Mouse (Mus musculus) cortical plate, adult 2 months (tissue): ENCODE data around the gene Vamp5. TPM values are rescaled to one million over a fixed set of nuclear protein-coding genes. Genes with fewer than 3 reads are reported as not detected.

Experiments used
- H3K27ac ChIP-seq: fragments of 200-500 bp; 2 replicates; pipeline ENCODE4 v1.5.1; 2012; ENCODE audit warnings: low read length, control low read depth, inconsistent platforms; ENCODE audit not compliant: insufficient read depth
- H3K4me1 ChIP-seq: fragments of 200-500 bp; 2 replicates; pipeline ENCODE4 v1.6.1; 2011; ENCODE audit warnings: low read length; ENCODE audit not compliant: control insufficient read depth, insufficient read depth
- H3K4me3 ChIP-seq: fragments of 200-500 bp; 2 replicates; pipeline ENCODE4 v1.5.1; 2011; ENCODE audit warnings: mild to moderate bottlenecking, low read length, control low read depth; ENCODE audit not compliant: insufficient read depth
- CTCF ChIP-seq: fragments of 200-500 bp; IDR thresholded peaks from 2 replicates; pipeline ENCODE4 v1.5.1; 2011; ENCODE audit warnings: mild to moderate bottlenecking, control low read depth, low read length; ENCODE audit not compliant: insufficient read depth; ENCODE audit errors: extremely low read depth
- POLR2A ChIP-seq: fragments of 200-500 bp; IDR thresholded peaks from 2 replicates; pipeline ENCODE4 v1.6.1; 2011; ENCODE audit warnings: mild to moderate bottlenecking, low read length, control low read depth; ENCODE audit not compliant: insufficient read depth; ENCODE audit errors: extremely low read depth
- polyA plus RNA-seq: library from polyadenylated mRNA; depleted of rRNA; stranded (reverse); fragments of >200 nt; gene quantifications from 2 replicates; pipeline ENCODE4 v1.2.3, GENCODE M21; 2012

Gene Vamp5
- polyA plus RNA-seq, 1 experiment = 11.0 TPM

DNA sequence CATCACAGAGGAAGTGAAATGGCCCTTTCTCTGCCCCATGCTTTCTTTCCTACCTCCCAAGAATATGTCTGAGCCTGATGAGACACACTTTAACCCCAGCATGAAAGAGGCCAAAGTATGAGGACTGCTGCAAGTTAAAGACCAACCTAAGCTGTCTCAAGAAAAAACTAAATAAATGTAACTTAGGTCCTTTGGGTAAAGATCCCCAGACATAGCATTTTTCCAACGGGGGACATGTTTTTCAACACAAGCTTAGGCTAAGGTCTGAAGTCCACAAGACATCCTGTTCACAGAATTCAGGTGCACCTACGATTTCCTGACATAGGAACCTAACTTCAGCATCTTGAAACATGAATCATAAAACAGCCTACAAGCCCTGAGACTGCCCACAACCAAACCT lies 30.1 kb downstream of the Vamp5 start:
- H3K27ac ChIP-seq = no peak overlapping the region
- no peak for TF ChIP-seq POLR2A
- TF ChIP-seq CTCF = no peak
- no peak overlapping the region for H3K4me3 ChIP-seq
- H3K4me1 ChIP-seq = peaks cover 13% of the 10 kb centered on the region

DNA sequence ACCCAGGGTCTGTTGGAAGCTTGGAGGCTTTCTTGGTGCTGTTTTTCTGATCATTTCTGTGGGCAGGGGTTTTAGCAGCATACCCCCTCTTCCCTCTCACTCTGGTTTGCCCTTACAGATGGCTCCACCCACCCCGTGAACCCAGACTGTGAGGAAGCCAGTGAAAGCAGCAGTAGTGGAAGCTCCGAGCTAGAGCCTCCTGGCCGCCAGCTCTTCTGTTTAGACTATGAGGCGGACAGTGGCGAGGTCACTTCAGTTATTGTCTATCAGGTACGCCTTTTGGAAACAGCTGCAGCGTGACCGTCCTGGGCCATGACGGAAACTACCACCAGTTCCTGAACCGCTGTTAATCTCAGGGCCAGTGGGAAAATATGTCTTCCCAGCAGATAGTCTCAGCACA lies 31.9 kb downstream of the Vamp5 start:
- Histone ChIP-seq H3K4me3 (peak overlapping the region; percentile 63; the same call in 1 of the 2 replicates), H3K4me1 (peaks cover 15% of the 10 kb centered on the region), H3K27ac (no peak overlapping the region; the same call in 1 of the 2 replicates)
- TF ChIP-seq POLR2A (no peak), CTCF (no peak)

DNA sequence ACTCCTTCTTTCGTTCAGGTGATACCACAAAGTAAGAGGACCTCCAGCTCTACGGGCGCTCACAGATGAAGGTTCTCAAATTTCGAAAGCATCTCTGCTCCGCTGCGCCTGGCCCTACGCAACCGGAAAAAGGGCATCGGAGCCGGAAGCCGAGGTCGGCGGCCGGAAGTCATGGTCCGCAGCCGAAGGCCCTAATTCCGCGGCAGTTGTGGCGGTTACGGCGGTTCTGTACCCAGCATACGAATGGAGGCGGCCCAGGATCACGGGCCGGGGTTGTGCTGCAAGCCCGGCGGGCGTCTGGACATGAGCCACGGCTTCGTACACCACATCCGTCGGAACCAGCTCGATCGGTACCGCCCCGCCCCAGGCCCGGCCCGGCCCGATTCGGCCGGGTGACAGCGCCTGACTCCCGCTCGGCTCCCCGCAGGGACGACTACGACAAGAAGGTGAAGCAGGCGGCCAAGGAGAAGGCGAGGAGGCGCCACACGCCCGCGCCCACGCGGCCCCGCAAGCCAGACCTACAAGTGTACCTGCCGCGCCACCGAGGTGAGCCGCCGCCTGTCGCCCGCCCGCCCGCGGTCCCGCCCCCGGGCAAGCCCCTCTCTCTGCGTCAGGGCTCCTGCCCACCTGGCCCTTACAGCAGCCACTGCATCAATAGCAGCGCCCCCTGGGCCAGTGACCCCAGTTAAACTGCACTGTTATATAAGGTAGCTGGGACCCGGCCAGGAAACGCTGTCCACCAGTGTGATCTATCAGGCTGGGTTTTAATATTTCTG lies 32.9 kb downstream of the Vamp5 start, which contains the start of gene 0610030E20Rik:
Gene 0610030E20Rik, plus strand, starts transcription at position 152 of the 776 bp plus-strand sequence.
- Histone ChIP-seq H3K27ac (peak within 1 kb of the TSS; percentile 96), H3K4me1 (peaks cover 11% of the 10 kb centered on the region), H3K4me3 (peak within 1 kb of the TSS; percentile 63)
- TF ChIP-seq POLR2A (peak; percentile 69; the same call in 1 of the 2 replicates), CTCF (no peak)

DNA sequence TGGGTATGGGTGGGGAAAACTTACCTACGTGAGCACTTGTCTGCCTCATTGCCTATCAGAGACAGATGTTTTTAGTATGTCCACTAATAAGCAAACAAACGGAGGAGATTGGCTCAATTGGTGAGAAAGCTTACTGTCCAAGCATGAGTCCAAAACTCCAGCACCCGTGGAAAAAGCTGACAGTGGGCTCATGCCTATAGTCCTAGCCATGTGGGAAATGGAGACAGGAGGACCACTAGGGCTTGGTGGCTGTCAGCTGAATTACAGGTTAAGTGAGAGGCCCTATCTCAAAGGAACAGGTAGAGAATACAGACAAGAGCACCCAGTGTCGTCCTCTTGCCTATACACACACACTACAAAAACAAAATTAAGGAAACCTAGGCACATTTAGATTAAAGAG lies 34.0 kb downstream of the Vamp5 start:
- Histone ChIP-seq H3K4me1 (peaks cover 11% of the 10 kb centered on the region), H3K27ac (no peak overlapping the region), H3K4me3 (no peak overlapping the region; the same call in 1 of the 2 replicates)
- no peak for TF ChIP-seq POLR2A
- no peak for TF ChIP-seq CTCF

DNA sequence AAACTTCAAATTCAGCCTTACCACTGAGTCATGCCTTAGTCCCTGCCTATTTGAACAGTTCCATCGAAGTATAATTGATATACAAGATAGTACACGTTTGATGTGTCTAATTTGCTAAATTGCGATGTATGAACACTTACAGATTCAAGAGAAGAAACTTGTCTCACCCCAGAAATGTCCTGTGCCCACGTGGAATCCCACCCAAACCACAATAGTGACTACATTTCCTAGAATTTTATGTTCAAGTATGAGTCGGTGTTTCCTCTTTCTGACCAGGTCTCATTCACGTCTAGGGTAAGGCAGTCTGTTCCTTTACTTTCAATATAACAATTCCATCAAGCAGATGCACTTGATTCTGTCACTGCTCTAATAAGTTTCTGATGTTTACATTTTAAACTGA lies 34.6 kb downstream of the Vamp5 start:
- peaks cover 9% of the 10 kb centered on the region for H3K4me1 ChIP-seq
- no peak overlapping the region; the same call in 1 of the 2 replicates for H3K4me3 ChIP-seq
- no peak overlapping the region for H3K27ac ChIP-seq
- TF ChIP-seq CTCF (no peak), POLR2A (no peak)

DNA sequence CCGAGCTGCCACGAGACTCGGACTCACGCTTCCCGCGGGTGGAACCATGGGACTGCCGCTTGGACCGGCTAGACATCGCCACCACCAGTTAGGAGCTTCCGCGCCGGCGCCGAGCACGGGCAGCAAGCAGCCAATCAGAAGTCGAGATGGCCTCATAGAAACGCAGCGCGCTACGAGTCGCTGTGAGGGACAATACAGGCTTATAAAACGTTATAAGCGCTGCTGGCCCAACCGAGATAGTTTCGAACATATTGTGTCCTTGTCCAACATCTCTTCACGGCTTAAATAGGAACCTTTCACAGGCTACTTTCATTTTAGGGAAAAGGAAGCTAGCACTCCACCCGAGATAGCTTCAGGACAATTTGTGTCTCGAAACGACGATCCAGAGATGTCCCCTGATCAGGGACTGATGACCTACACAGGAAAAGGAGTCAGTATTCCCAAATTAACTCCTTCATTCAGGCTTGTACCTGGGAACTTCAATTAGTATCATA lies 35.1 kb downstream of the Vamp5 start, which contains the start of gene Usp39:
Gene Usp39, minus strand, starts transcription at position 111 of the 494 bp plus-strand sequence.
- peak within 1 kb of the TSS; percentile 54 for H3K4me3 ChIP-seq
- H3K27ac ChIP-seq = 0 out of 2 replicates have a peak within 1 kb of the TSS, but pooled peaks have one; percentile 54
- TF ChIP-seq CTCF (no peak), POLR2A (peak; percentile 84)
- H3K4me1 ChIP-seq = peaks cover 9% of the 10 kb centered on the region

DNA sequence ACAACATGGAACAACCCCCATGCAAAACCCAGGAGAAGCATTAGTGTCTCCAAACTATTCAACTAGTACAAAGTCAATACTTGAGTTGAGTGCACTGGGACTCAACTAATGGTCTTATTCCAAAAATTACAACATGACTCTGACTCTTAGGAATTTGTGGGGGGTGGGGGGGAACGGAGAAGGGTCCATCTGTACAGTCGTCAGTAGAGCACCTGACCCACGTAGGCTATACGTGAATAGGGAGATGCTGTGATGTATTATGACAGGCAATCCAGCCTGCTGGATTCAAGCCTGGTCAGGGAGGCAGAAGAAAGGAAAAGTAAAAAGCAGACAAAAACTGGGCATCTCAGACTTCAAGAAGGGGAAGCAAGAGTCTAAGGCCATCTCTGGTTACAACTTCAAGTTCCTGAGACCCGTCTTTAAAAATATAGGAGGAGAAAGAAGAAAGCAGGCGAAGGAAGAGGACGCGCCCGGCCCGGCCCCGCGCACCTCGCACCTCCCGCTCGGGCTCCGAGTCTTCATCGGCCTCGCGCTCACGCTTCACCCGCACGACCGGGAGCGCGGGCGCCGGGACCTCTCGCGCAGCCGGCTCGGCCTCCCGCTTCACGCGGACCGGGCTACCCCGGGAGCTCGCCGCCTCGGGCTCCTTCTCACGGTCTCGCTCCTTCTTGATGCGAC lies 35.7 kb downstream of the Vamp5 start:
- no peak for TF ChIP-seq CTCF
- TF ChIP-seq POLR2A = no peak
- Histone ChIP-seq H3K27ac (no peak overlapping the region), H3K4me1 (peaks cover 9% of the 10 kb centered on the region), H3K4me3 (peak overlapping the region; percentile 54)

DNA sequence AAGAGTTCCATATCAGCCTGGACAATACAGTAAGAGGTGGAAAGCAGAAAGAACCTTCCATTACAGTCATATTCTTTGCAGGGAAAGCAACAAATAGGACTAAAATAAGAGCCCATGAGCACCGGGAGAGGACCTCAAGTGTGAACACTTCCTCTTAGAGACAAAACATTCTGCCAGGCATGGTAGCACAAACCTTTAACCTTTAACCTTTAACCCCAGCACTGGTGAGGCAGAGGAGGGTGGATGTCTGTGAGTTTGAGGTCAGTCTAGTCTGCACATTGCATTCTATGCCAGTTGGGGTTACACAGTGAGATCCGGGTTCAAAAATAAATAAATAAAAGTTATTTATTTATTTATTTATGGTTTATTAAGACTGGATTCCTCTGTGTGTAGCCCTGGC lies 39.8 kb downstream of the Vamp5 start:
- H3K4me3 ChIP-seq = no peak overlapping the region
- H3K4me1 ChIP-seq = peaks cover 2% of the 10 kb centered on the region; the same call in 1 of the 2 replicates
- no peak for TF ChIP-seq CTCF
- no peak for TF ChIP-seq POLR2A
- no peak overlapping the region for H3K27ac ChIP-seq

DNA sequence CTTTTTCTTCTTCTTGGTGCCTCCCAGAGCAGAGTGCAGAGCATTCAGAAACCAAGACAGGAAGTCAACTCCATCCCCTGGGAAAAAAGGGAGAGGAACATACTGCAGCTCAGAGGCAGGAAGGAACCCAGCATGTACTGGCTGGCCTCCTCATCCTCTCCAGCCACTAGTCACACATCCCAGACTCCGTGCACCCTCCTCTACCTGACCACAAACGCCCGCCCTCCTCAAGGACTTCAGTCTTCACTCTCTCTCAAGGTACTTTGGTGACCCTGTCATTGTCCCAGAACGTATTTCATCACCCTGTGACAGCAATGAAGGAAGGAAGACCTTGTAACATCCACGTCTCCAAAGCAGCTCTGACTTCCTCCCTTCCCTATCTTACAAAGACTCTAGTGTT lies 47.2 kb downstream of the Vamp5 start:
- no peak overlapping the region for H3K4me3 ChIP-seq
- TF ChIP-seq CTCF (no peak), POLR2A (no peak)
- no peak overlapping the region for H3K27ac ChIP-seq
- H3K4me1 ChIP-seq = no peaks in the 10 kb centered on the region

DNA sequence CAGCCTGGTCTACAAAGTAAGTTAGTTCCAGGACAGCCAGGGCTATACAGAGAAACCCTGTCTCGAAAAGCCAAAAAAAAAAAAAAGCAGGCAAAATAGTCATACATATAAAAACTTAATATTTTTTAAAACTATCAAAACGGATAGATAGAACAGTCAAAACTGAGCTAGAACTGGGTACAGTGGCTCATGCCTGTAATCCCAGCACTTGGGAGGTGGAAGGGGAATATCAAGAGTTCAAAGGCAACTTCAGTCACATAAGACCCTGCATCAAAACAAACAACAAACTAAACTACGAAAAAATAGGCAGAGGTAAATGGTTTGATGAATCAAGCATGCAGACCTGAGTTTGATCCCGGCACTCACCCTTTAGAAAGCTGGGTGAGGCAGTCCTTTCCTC lies 50.1 kb downstream of the Vamp5 start:
- H3K4me3 ChIP-seq = no peak overlapping the region
- H3K4me1 ChIP-seq = no peaks in the 10 kb centered on the region
- no peak for TF ChIP-seq CTCF
- TF ChIP-seq POLR2A = no peak
- no peak overlapping the region for H3K27ac ChIP-seq
